Comparison of ENCODE assay signal across 8 mouse cellular contexts in the genomic region with DNA sequence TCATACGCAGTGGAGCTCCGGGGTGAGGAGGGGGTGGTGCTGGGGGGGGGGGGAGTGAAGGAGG. TPM values are rescaled to one million over a fixed set of nuclear protein-coding genes. Genes with fewer than 3 reads are reported as not detected.
A peak's percentile ranks its signal among the peaks of the same experiment; 100 is the strongest.
DNase-seq lines count a peak whose midpoint lies in the region; ATAC-seq and TF ChIP-seq lines count a peak whose summit lies in the region.

A gene (minus strand): TSS at position 26 of the 64 bp plus-strand sequence.

- peak within 1 kb of the TSS; percentile 90 for H3K4me3 ChIP-seq in kidney, adult 2 months (ENCODE audit: insufficient read depth, low read depth, low read length)

- peak within 1 kb of the TSS; percentile 82 for H3K27ac ChIP-seq in kidney, adult 2 months (ENCODE audit: insufficient read depth, low read depth, low read length)

- peaks cover 2% of the 10 kb centered on the region; the same call in 1 of the 2 replicates for H3K4me1 ChIP-seq in kidney, adult 2 months (ENCODE audit: control insufficient read depth, insufficient read depth, low read length)

- DNase-seq in kidney, adult 2 months, result no peak
- no peak for DNase-seq in kidney, adult 18-20 months
- DNase-seq in adrenal gland, postnatal 10 days, result no peak
- DNase-seq in gastrocnemius, adult 8-10 months (ENCODE audit: low spot score in 2 of 2), result no peak
- no peak for DNase-seq in right cerebral cortex, adult 2 months (ENCODE audit: low spot score in 2 of 2)
- no peak for DNase-seq in right cerebral cortex, postnatal 36 days (ENCODE audit: low spot score in 2 of 2)

- WGBS in kidney, adult 2 months, result 0% methylated on average over 2 of the region's 2 CpGs

- H3K27me3 ChIP-seq in kidney, adult 2 months (replicated peaks; ENCODE audit: control insufficient read depth, insufficient read depth, low read length), result no peaks in the 10 kb centered on the region

- no peak for TF ChIP-seq CTCF in kidney, adult 2 months (conservative IDR thresholded peaks at IDR 0.05; ENCODE audit: insufficient read depth, insufficient read length, low read depth, low read length)

- ATAC-seq in inflammation-experienced regulatory T-cells, adult 6 months, result no peak
- ATAC-seq in megakaryocyte progenitor cell, adult 5-6 weeks (replicated peaks; ENCODE audit: poor library complexity), result no peak

- no peak for TF ChIP-seq POLR2A in kidney, adult 2 months (IDR thresholded peaks at IDR 0.05; ENCODE audit: low read depth, low read length)

- H3K36me3 ChIP-seq in kidney, adult 2 months (ENCODE audit: control insufficient read depth, insufficient read depth, low read length), result no peaks in the 10 kb centered on the region

RNA-seq across cellular contexts. Expression of the gene that starts here (rescaled TPM):
- 7.5 and 9.4 TPM in 2 replicates for polyA plus RNA-seq in kidney, adult 2 months (2012; rRNA removed)
- 10 to 100 TPM; 42.1 to 58.5 TPM for total RNA-seq in adrenal gland, postnatal 10 days (2021)
- 10 to 100 TPM; 19.2 to 30.0 (median 22.7) TPM for total RNA-seq in gastrocnemius, adult 8-10 months (2022)
- 100 to 1,000 TPM in 2 of 3 experiments, 10 to 100 TPM in 1; 95.1 to 114 (median 114) TPM for polyA plus RNA-seq in inflammation-experienced regulatory T-cells, adult 6 months (2017; shearing (Covaris generic))
- 88.0 and 110 TPM in 2 replicates for total RNA-seq in megakaryocyte progenitor cell, adult 5-6 weeks (2015)
- 143 and 165 TPM in 2 replicates for total RNA-seq in megakaryocyte progenitor cell, adult 5-6 weeks (2017)
